Mouse (Mus musculus) myocyte (in vitro differentiated cells): ENCODE data around the gene Camkk1. TPM values are rescaled to one million over a fixed set of nuclear protein-coding genes. Genes with fewer than 3 reads are reported as not detected.

Experiments
- H3K27me3 ChIP-seq: one replicate; pipeline ENCODE4 v1.6.1; 2011; ENCODE audit not compliant: control insufficient read depth, insufficient read depth, insufficient read length
- H3K36me3 ChIP-seq: one replicate; pipeline ENCODE4 v1.6.1; 2011; ENCODE audit not compliant: control insufficient read depth, insufficient read depth
- H3K4me2 ChIP-seq: one replicate; pipeline ENCODE4 v1.6.1; 2011; ENCODE audit warnings: low read depth, control low read depth
- H3K4me3 ChIP-seq: one replicate; pipeline ENCODE4 v1.5.1; 2011; ENCODE audit warnings: mild to moderate bottlenecking, control low read depth, moderate library complexity
- H3K79me2 ChIP-seq: one replicate; pipeline ENCODE4 v1.6.1; 2011; ENCODE audit not compliant: control insufficient read depth, insufficient read depth
- H3ac ChIP-seq: one replicate; pipeline ENCODE4 v1.6.1; 2011; ENCODE audit not compliant: control insufficient read depth, insufficient read length
- CEBPB ChIP-seq: IDR thresholded peaks from 2 replicates; pipeline ENCODE4 v1.6.1; 2011; ENCODE audit warnings: mild to moderate bottlenecking, moderate library complexity; ENCODE audit not compliant: poor library complexity, insufficient read depth, severe bottlenecking
- E2F4 ChIP-seq: IDR thresholded peaks from one replicate; pipeline ENCODE4 v1.6.1; 2011; ENCODE audit warnings: mild to moderate bottlenecking, control low read depth, moderate library complexity; ENCODE audit not compliant: insufficient read depth
- MAX ChIP-seq: IDR thresholded peaks from one replicate; pipeline ENCODE4 v1.6.1; 2011; ENCODE audit warnings: low read depth, mild to moderate bottlenecking, control low read depth
- MYOD1 ChIP-seq, 3 experiments: IDR thresholded peaks; one replicate each; pipeline ENCODE4 v1.6.1; 2011; ENCODE audit warnings: control low read depth in 2 of 3, low read depth in 2 of 3, mild to moderate bottlenecking in 2 of 3, moderate library complexity in 1 of 3; ENCODE audit not compliant: insufficient read length in 2 of 3, control insufficient read depth in 1 of 3
- MYOG ChIP-seq, 3 experiments: IDR thresholded peaks; one replicate each; pipeline ENCODE4 v1.6.1; 2011; ENCODE audit warnings: control low read depth in 2 of 3, low read depth in 2 of 3, mild to moderate bottlenecking in 2 of 3; ENCODE audit not compliant: insufficient read length in 2 of 3, control insufficient read depth in 1 of 3, insufficient read depth in 1 of 3
- POLR2A ChIP-seq: IDR thresholded peaks from one replicate; pipeline ENCODE4 v1.6.1; 2011; ENCODE audit warnings: low read depth, mild to moderate bottlenecking, control low read depth, moderate library complexity; ENCODE audit not compliant: insufficient read length
- POLR2AphosphoS2 ChIP-seq: IDR thresholded peaks from one replicate; pipeline ENCODE4 v1.6.1; 2011; ENCODE audit warnings: low read depth, control low read depth; ENCODE audit not compliant: insufficient read length
- REST ChIP-seq: IDR thresholded peaks from one replicate; pipeline ENCODE4 v1.6.1; 2011; ENCODE audit warnings: mild to moderate bottlenecking, control low read depth, moderate library complexity; ENCODE audit not compliant: insufficient read depth, insufficient read length
- SRF ChIP-seq: IDR thresholded peaks from one replicate; pipeline ENCODE4 v1.6.1; 2011; ENCODE audit warnings: low read depth; ENCODE audit not compliant: control insufficient read depth, insufficient read length
- TCF12 ChIP-seq: IDR thresholded peaks from one replicate; pipeline ENCODE4 v1.6.1; 2011; ENCODE audit warnings: mild to moderate bottlenecking, control low read depth; ENCODE audit not compliant: poor library complexity, insufficient read depth, severe bottlenecking
- TCF3 ChIP-seq: IDR thresholded peaks from one replicate; pipeline ENCODE4 v1.6.1; 2011; ENCODE audit warnings: low read depth, control low read depth; ENCODE audit not compliant: insufficient read length
- USF1 ChIP-seq: IDR thresholded peaks from one replicate; pipeline ENCODE4 v1.6.1; 2011; ENCODE audit warnings: low read depth, mild to moderate bottlenecking, control low read depth, moderate library complexity
- polyA plus RNA-seq: library from polyadenylated mRNA; unstranded; fragments of >200 nt; fragmentation: generic; extraction: Trizol; gene quantifications from one replicate; pipeline ENCODE4 v1.2.1, GENCODE M21; 2012; ENCODE audit warnings: missing spikeins

The Camkk1 gene
- polyA plus RNA-seq, 1 experiment, result 3.3 TPM

DNA sequence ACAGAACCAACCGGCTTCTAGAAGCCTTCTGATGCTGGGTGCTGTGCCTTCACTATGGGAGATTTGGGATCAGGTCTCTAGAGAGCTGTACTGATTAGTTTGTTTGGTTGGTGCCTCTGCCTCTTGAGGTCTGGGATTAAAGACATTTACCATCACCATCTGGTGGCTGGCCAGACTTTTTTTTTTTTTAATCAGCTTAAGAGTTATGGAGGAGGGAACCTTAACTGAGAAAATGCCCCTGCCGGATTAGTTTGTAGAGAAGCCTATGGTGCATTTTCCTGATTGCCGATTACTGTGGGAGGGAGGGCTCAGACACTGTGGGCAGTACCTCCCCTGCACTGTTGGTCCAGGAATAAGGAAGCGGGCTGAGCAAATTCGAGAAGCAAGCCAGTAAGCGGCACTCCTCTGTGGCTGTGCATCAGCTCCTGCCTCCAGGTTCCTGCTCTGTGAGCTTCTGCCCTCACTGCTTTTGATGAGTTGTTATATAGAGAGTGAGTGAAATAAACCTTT is 58.5 kb downstream of the Camkk1 start:
- H3K79me2 ChIP-seq, result no peaks in the 10 kb centered on the region
- no peaks in the 10 kb centered on the region for H3K27me3 ChIP-seq
- no peak overlapping the region for H3ac ChIP-seq
- no peak overlapping the region for H3K4me2 ChIP-seq
- no peak overlapping the region for H3K4me3 ChIP-seq
- H3K36me3 ChIP-seq, result peaks cover 35% of the 10 kb centered on the region
- TF ChIP-seq TCF3 (no peak), POLR2A (no peak), MAX (no peak), E2F4 (no peak), MYOD1 (IDR thresholded peaks at IDR 0.05; ENCODE audit: control insufficient read depth in 1 of 3, insufficient read length in 2 of 3, low read depth in 2 of 3) (no peak), SRF (no peak), USF1 (no peak), TCF12 (no peak), POLR2AphosphoS2 (no peak), MYOG (IDR thresholded peaks at IDR 0.05; ENCODE audit: control insufficient read depth in 1 of 3, insufficient read depth in 1 of 3, insufficient read length in 2 of 3, low read depth in 2 of 3) (no peak), CEBPB (no peak), REST (no peak)

DNA sequence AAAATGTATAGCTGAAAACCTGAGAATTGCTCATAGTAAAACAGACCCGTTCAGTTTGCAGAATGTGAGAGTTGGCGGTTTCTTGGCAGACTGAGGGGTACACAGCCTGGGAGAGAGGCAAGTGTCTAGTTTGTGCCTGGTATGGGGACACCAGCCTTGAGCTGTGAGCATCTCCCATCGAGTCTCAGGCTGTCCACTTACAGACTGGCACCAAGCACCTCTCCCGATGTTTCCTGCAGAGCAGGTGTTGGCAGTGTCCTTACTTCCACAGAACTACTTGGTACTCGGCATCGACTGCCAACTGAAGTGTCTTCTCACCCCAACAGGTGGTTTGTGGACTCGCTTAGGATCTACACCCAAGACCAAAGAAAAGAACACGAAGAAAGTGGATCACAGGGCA is 59.8 kb downstream of the Camkk1 start:
- H3ac ChIP-seq, result no peak overlapping the region
- no peaks in the 10 kb centered on the region for H3K27me3 ChIP-seq
- no peaks in the 10 kb centered on the region for H3K79me2 ChIP-seq

DNA sequence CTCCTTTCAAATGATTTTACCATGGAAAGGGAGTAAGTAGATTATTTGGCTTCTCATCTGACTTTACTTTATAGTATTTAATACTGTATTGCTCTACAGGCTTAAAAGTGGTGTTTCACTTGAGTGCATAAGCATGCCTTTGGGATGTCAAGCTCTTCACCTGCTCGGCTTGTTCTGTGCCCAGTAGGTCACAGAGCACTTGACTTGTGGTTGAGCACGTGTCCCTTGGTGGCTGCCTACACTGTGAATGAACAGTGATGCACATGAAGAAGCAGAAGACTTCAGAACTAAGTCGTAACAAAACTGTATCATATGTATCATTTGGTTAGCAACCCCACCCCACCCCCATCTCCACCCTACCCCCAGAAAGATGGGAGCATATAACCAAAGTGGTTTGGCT is 61.5 kb downstream of the Camkk1 start:
- Histone ChIP-seq H3K4me3 (no peak overlapping the region), H3K79me2 (no peaks in the 10 kb centered on the region), H3K36me3 (peaks cover 26% of the 10 kb centered on the region), H3K4me2 (no peak overlapping the region), H3ac (no peak overlapping the region), H3K27me3 (no peaks in the 10 kb centered on the region)
- TF ChIP-seq USF1 (no peak), REST (no peak), POLR2A (no peak), SRF (no peak), MYOG (IDR thresholded peaks at IDR 0.05; ENCODE audit: control insufficient read depth in 1 of 3, insufficient read depth in 1 of 3, insufficient read length in 2 of 3, low read depth in 2 of 3) (no peak), TCF12 (no peak), CEBPB (no peak), POLR2AphosphoS2 (no peak), TCF3 (no peak), E2F4 (no peak), MAX (no peak), MYOD1 (IDR thresholded peaks at IDR 0.05; ENCODE audit: control insufficient read depth in 1 of 3, insufficient read length in 2 of 3, low read depth in 2 of 3) (no peak)

More for the DNA sequence above, 59.8 kb downstream of the Camkk1 start:
- TF ChIP-seq REST (no peak), E2F4 (no peak)
- no peak overlapping the region for H3K4me2 ChIP-seq
- H3K36me3 ChIP-seq, result peaks cover 29% of the 10 kb centered on the region
- no peak overlapping the region for H3K4me3 ChIP-seq

GRCm38 (mm10) chr11:73084303-73084702 is 65.5 kb downstream of the Camkk1 start:
- Histone ChIP-seq H3K36me3 (peaks cover 10% of the 10 kb centered on the region), H3K4me3 (no peak overlapping the region), H3K4me2 (no peak overlapping the region), H3K27me3 (no peaks in the 10 kb centered on the region), H3K79me2 (no peaks in the 10 kb centered on the region), H3ac (no peak overlapping the region)
- TF ChIP-seq POLR2AphosphoS2 (no peak), MYOD1 (IDR thresholded peaks at IDR 0.05; ENCODE audit: control insufficient read depth in 1 of 3, insufficient read length in 2 of 3, low read depth in 2 of 3) (no peak), E2F4 (no peak), POLR2A (no peak), SRF (no peak), MAX (no peak), MYOG (IDR thresholded peaks at IDR 0.05; ENCODE audit: control insufficient read depth in 1 of 3, insufficient read depth in 1 of 3, insufficient read length in 2 of 3, low read depth in 2 of 3) (no peak), TCF3 (no peak), USF1 (no peak), TCF12 (no peak), REST (no peak), CEBPB (no peak)

- Histone ChIP-seq H3ac (no peak overlapping the region), H3K27me3 (no peaks in the 10 kb centered on the region), H3K4me2 (no peak overlapping the region), H3K79me2 (no peaks in the 10 kb centered on the region), H3K36me3 (peaks cover 9% of the 10 kb centered on the region), H3K4me3 (no peak overlapping the region)
- TF ChIP-seq SRF, result no peak
- TF ChIP-seq MYOG (IDR thresholded peaks at IDR 0.05; ENCODE audit: control insufficient read depth in 1 of 3, insufficient read depth in 1 of 3, insufficient read length in 2 of 3, low read depth in 2 of 3), result no peak
- TF ChIP-seq MAX, result no peak
- no peak for TF ChIP-seq POLR2A
- no peak for TF ChIP-seq POLR2AphosphoS2
- TF ChIP-seq TCF3, result no peak
- TF ChIP-seq REST, result no peak
- no peak for TF ChIP-seq MYOD1 (IDR thresholded peaks at IDR 0.05; ENCODE audit: control insufficient read depth in 1 of 3, insufficient read length in 2 of 3, low read depth in 2 of 3)
- no peak for TF ChIP-seq CEBPB
- TF ChIP-seq E2F4, result no peak
- no peak for TF ChIP-seq TCF12
- TF ChIP-seq USF1, result no peak
Observed at GRCm38 (mm10) chr11:73084804-73085231, 66.0 kb downstream of the Camkk1 start.
